Mouse (Mus musculus) adrenal gland, adult 18-20 months (tissue): ENCODE results near the gene Pcolce. TPM values are rescaled to one million over a fixed set of nuclear protein-coding genes. Genes with fewer than 3 reads are reported as not detected.

Experiments
- DNase-seq, 2 experiments: peaks; one replicate each; pipeline ENCODE4 v3.0.0; 2021 to 2022; ENCODE audit warnings: low spot score in 2 of 2
- long read RNA-seq, 2 experiments: library from polyadenylated mRNA; stranded (forward); transcript quantifications; one replicate each; pipeline ENCODE4 v2.0.0; 2021
- total RNA-seq, 2 experiments: library from RNA; stranded (reverse); gene quantifications; 1 replicate in 1 of 2; 2 replicates in 1 of 2; pipeline ENCODE4 v1.2.3; 2021

Pcolce gene
- 100 to 1,000 TPM; 667 to 880 TPM for total RNA-seq
- long read RNA-seq, experiment 1, transcript Pcolce-209 (2 exons, 555 nt): minor isoform, 5 of 532 reads
- long read RNA-seq, experiment 1, transcript Pcolce-201 (9 exons, 1,626 nt): major isoform, 460 of 532 reads
- long read RNA-seq, experiment 1, partial matches to known transcripts: 44 of 532 reads
- long read RNA-seq, experiment 1, other reads (novel, unspliced or antisense): 18 of 532 reads
- long read RNA-seq, experiment 2, transcript Pcolce-209 (2 exons, 555 nt): minor isoform, 59 of 1,181 reads
- long read RNA-seq, experiment 2, transcript Pcolce-202 (10 exons, 1,585 nt): minor isoform, 21 of 1,181 reads
- long read RNA-seq, experiment 2, transcript Pcolce-201 (9 exons, 1,626 nt): major isoform, 826 of 1,181 reads
- long read RNA-seq, experiment 2, partial matches to known transcripts: 248 of 1,181 reads
- long read RNA-seq, experiment 2, other reads (novel, unspliced or antisense): 27 of 1,181 reads

GRCm38 (mm10) chr5:137613550-137613949 lies at the start of gene Pcolce:
TSS of gene Pcolce (minus strand) at chr5:137613784.
- peak in 1 of 2 experiments; percentile 58 for DNase-seq

GRCm38 (mm10) chr5:137663057-137663456 lies 49.5 kb upstream of the Pcolce start:
- no peak for DNase-seq

GRCm38 (mm10) chr5:137660064-137660688 lies 46.6 kb upstream of the Pcolce start:
- DNase-seq: peak in 1 of 2 experiments; percentile 52

- DNase-seq: peak; percentile 64 to 65
Observed at GRCm38 (mm10) chr5:137656977-137657376, 43.4 kb upstream of the Pcolce start.

- no peak for DNase-seq
Observed at GRCm38 (mm10) chr5:137654746-137655145, 41.2 kb upstream of the Pcolce start.

GRCm38 (mm10) chr5:137653366-137653765 lies 39.8 kb upstream of the Pcolce start:
- no peak for DNase-seq

- peak; percentile 57 to 66 for DNase-seq
Observed at GRCm38 (mm10) chr5:137652474-137652873, 38.9 kb upstream of the Pcolce start.

- no peak for DNase-seq
Observed at GRCm38 (mm10) chr5:137649669-137650571, 36.3 kb upstream of the Pcolce start.

- DNase-seq: no peak
Observed at GRCm38 (mm10) chr5:137649251-137649650, 35.7 kb upstream of the Pcolce start.

- DNase-seq: no peak
Observed at GRCm38 (mm10) chr5:137647827-137648601, 34.4 kb upstream of the Pcolce start.

GRCm38 (mm10) chr5:137645652-137646091 lies 32.1 kb upstream of the Pcolce start, which contains the start of gene Irs3:
TSS of gene Irs3 (minus strand) at chr5:137645714.
- DNase-seq: no peak

- DNase-seq: no peak
Observed at GRCm38 (mm10) chr5:137645091-137645651, 31.6 kb upstream of the Pcolce start.

GRCm38 (mm10) chr5:137644484-137644883 lies 30.9 kb upstream of the Pcolce start:
- no peak for DNase-seq

- no peak for DNase-seq
Observed at GRCm38 (mm10) chr5:137642886-137643285, 29.3 kb upstream of the Pcolce start.

GRCm38 (mm10) chr5:137641054-137641453 lies 27.5 kb upstream of the Pcolce start, which contains the start of gene Sap25:
TSS of gene Sap25 (plus strand) at chr5:137641334.
- peak in 1 of 2 experiments; percentile 59 for DNase-seq

GRCm38 (mm10) chr5:137639472-137639871 lies 25.9 kb upstream of the Pcolce start:
- DNase-seq: no peak

- no peak for DNase-seq
Observed at GRCm38 (mm10) chr5:137633397-137634084, 20.0 kb upstream of the Pcolce start.

GRCm38 (mm10) chr5:137631591-137631990 lies 18.0 kb upstream of the Pcolce start:
- no peak for DNase-seq

GRCm38 (mm10) chr5:137631171-137631570 lies 17.6 kb upstream of the Pcolce start:
- no peak for DNase-seq
